ENCODE assay signal across 19 mouse cellular contexts in the genomic region with DNA sequence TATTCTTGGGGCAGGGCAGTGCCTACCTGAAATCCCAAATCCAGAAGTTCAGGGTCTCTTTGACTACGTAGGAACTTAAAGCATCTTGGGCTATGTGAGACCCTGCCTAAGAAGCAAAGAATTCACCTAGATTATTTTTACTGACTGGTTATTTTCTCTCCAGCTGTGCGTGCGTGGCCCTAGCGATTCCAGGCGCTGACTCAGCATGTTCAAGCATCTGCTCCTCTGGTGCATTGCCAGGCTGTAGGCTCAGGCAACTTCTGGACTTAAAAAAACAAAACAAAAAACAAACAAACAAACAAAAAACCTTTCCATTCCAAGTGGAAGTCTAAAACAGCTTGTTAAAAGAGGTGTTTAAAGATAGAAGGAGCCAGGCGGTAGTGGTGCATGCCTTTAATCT. TPM values are rescaled to one million over a fixed set of nuclear protein-coding genes. Genes with fewer than 3 reads are reported as not detected.
"Had no signal": no experiment of that assay in that cellular context is flagged by ENCODE, and none has a peak within 500 bp of the region (broad histone marks: within the 10 kb centered on the region; RNA-seq: fewer than 3 reads in every experiment).

No protein-coding gene starts in this region.

- H3K9ac ChIP-seq: lung, embryonic 14.5 days; midbrain, embryonic 13.5 days; midbrain, embryonic 15.5 days; neural tube, embryonic 12.5 days; stomach, embryonic 15.5 days had no signal

- H3K36me3 ChIP-seq: midbrain, embryonic 13.5 days; midbrain, embryonic 15.5 days; neural tube, embryonic 12.5 days; stomach, embryonic 15.5 days had no signal

- DNase-seq: lung, adult 18-20 months; lung, embryonic 14.5 days; lung, postnatal 10 days; lung, postnatal 36 days; right cerebral cortex, postnatal 14 days; thymus, adult 2 months; thymus, postnatal 25 days; thymus, postnatal 4 days had no signal

- H3K27ac ChIP-seq: macrophage; midbrain, embryonic 13.5 days; midbrain, embryonic 15.5 days; neural tube, embryonic 12.5 days; stomach, embryonic 15.5 days; stomach, postnatal 0 days had no signal

- H3K9me3 ChIP-seq: midbrain, embryonic 13.5 days; midbrain, embryonic 15.5 days; neural tube, embryonic 12.5 days; stomach, embryonic 15.5 days had no signal

- H3K4me3 ChIP-seq: megakaryocyte, embryonic 14.5 days; midbrain, embryonic 13.5 days; midbrain, embryonic 15.5 days; neural tube, embryonic 12.5 days; stomach, embryonic 15.5 days had no signal

- H3K4me1 ChIP-seq: midbrain, embryonic 13.5 days; neural tube, embryonic 12.5 days; stomach, embryonic 15.5 days had no signal

RNA-seq across cellular contexts. Expression of gene 1810062G17Rik, which starts 22.5 kb away (rescaled TPM):
- total RNA-seq: midbrain, postnatal 0 days; monocyte, adult 5-6 weeks had no signal

RNA-seq across cellular contexts. Expression of gene Gm11549, which starts 23.4 kb away (rescaled TPM):
- total RNA-seq: megakaryocyte progenitor cell, adult 5-6 weeks; monocyte, adult 5-6 weeks; neutrophil, adult 5-6 weeks had no signal
